Mouse (Mus musculus) heart, embryonic 12.5 days (tissue): Measurements from ENCODE around the gene Fosb. TPM values are rescaled to one million over a fixed set of nuclear protein-coding genes. Genes with fewer than 3 reads are reported as not detected.

Source experiments
- ATAC-seq: fragments of 200-750 bp; cut with Nextera tagmentation; 2 replicates; pipeline ENCODE4 v1.8.0; 2017; ENCODE audit warnings: moderate TSS enrichment, moderate library complexity; ENCODE audit not compliant: insufficient number of reproducible peaks, low FRiP score
- H3K27ac ChIP-seq: fragments of 300-500 bp; sonication (generic); 2 replicates; pipeline ENCODE4 v1.5.1; 2016; ENCODE audit warnings: mild to moderate bottlenecking, moderate library complexity; ENCODE audit not compliant: poor library complexity, severe bottlenecking
- H3K27me3 ChIP-seq: fragments of 300-500 bp; sonication (generic); replicated peaks from 2 replicates; pipeline ENCODE4 v1.6.1; 2016; ENCODE audit warnings: mild to moderate bottlenecking, moderate library complexity
- H3K36me3 ChIP-seq: fragments of 300-500 bp; sonication (generic); 2 replicates; pipeline ENCODE4 v1.6.1; 2016; ENCODE audit warnings: mild to moderate bottlenecking, moderate library complexity
- H3K4me1 ChIP-seq: fragments of 300-500 bp; sonication (generic); replicated peaks from 2 replicates; pipeline ENCODE4 v1.6.1; 2016; ENCODE audit warnings: mild to moderate bottlenecking
- H3K4me2 ChIP-seq: fragments of 300-500 bp; sonication (generic); 2 replicates; pipeline ENCODE4 v1.6.1; 2016; ENCODE audit warnings: mild to moderate bottlenecking, moderate library complexity
- H3K4me3 ChIP-seq: fragments of 300-500 bp; sonication (generic); 2 replicates; pipeline ENCODE4 v1.5.1; 2016; ENCODE audit warnings: mild to moderate bottlenecking
- H3K9ac ChIP-seq: fragments of 300-500 bp; sonication (generic); 2 replicates; pipeline ENCODE4 v1.6.1; 2016; ENCODE audit warnings: mild to moderate bottlenecking, moderate library complexity
- H3K9me3 ChIP-seq: fragments of 300-500 bp; sonication (generic); replicated peaks from 2 replicates; pipeline ENCODE4 v1.6.1; 2016; ENCODE audit warnings: mild to moderate bottlenecking, moderate library complexity
- whole genome bisulfite sequencing: fragments of 180-500 bp; shearing (Covaris S2); methylation state at CpG from one replicate; pipeline ENCODE4 v1.1.7; 2016; 5-methylcytosine and 5-hydroxymethylcytosine counted together
- polyA plus RNA-seq: library from polyadenylated mRNA; unstranded; fragments of >200 nt; fragmentation: Nextera tagmentation; extraction: Ambion mirVana; gene quantifications from 2 replicates; pipeline ENCODE4 v1.2.1, GENCODE M21; 2016

Fosb gene
- polyA plus RNA-seq, 1 experiment from 2014 or later = 0.37 TPM

- WGBS = 8% methylated on average over 6 of the region's 6 CpGs
- peaks cover 60% of the 10 kb centered on the region for H3K27me3 ChIP-seq
Measured at GRCm38 (mm10) chr7:19305413-19305735, 4.5 kb downstream of the Fosb start.

GRCm38 (mm10) chr7:19304501-19305412, 5.1 kb downstream of the Fosb start:
- Histone ChIP-seq H3K4me3 (peak overlapping the region; percentile 45), H3K9me3 (no peaks in the 10 kb centered on the region), H3K27ac (no peak overlapping the region), H3K27me3 (peaks cover 60% of the 10 kb centered on the region), H3K4me1 (peaks cover 38% of the 10 kb centered on the region), H3K4me2 (peak overlapping the region; percentile 71), H3K36me3 (no peaks in the 10 kb centered on the region), H3K9ac (peak overlapping the region; percentile 54)
- no peak for ATAC-seq
- WGBS = 2% methylated on average over 48 of the region's 48 CpGs

More at GRCm38 (mm10) chr7:19305413-19305735, 4.5 kb downstream of the Fosb start:
- Histone ChIP-seq H3K4me3 (peak overlapping the region; percentile 45), H3K27ac (no peak overlapping the region), H3K9ac (peak overlapping the region; percentile 54; the same call in 1 of the 2 replicates), H3K9me3 (no peaks in the 10 kb centered on the region), H3K36me3 (no peaks in the 10 kb centered on the region), H3K4me1 (peaks cover 38% of the 10 kb centered on the region), H3K4me2 (peak overlapping the region; percentile 71)
- no peak for ATAC-seq

GRCm38 (mm10) chr7:19303770-19304169, 6.1 kb downstream of the Fosb start:
- Histone ChIP-seq H3K4me2 (peak overlapping the region; percentile 71), H3K9me3 (no peaks in the 10 kb centered on the region), H3K4me3 (peak overlapping the region; percentile 45), H3K9ac (peak overlapping the region; percentile 54; the same call in 1 of the 2 replicates), H3K36me3 (no peaks in the 10 kb centered on the region), H3K27ac (no peak overlapping the region), H3K27me3 (peaks cover 60% of the 10 kb centered on the region), H3K4me1 (peaks cover 38% of the 10 kb centered on the region)
- no peak for ATAC-seq
- WGBS = under 1% methylated on average over 16 of the region's 16 CpGs

GRCm38 (mm10) chr7:19303046-19303305, 6.9 kb downstream of the Fosb start:
- H3K4me3 ChIP-seq = no peak overlapping the region
- H3K9ac ChIP-seq = no peak overlapping the region
- peaks cover 60% of the 10 kb centered on the region for H3K27me3 ChIP-seq
- no peak overlapping the region for H3K27ac ChIP-seq
- 83% methylated on average over 12 of the region's 12 CpGs for WGBS
- H3K9me3 ChIP-seq = no peaks in the 10 kb centered on the region
- no peaks in the 10 kb centered on the region for H3K36me3 ChIP-seq
- no peak for ATAC-seq
- peaks cover 36% of the 10 kb centered on the region for H3K4me1 ChIP-seq
- H3K4me2 ChIP-seq = no peak overlapping the region

- H3K9ac ChIP-seq = peak overlapping the region; percentile 53
- H3K27me3 ChIP-seq = peaks cover 60% of the 10 kb centered on the region
- H3K4me3 ChIP-seq = peak overlapping the region; percentile 48; the same call in 1 of the 2 replicates
- peaks cover 30% of the 10 kb centered on the region for H3K4me1 ChIP-seq
- H3K4me2 ChIP-seq = peak overlapping the region; percentile 59; the same call in 1 of the 2 replicates
- ATAC-seq = no peak
- H3K9me3 ChIP-seq = no peaks in the 10 kb centered on the region
- no peak overlapping the region for H3K27ac ChIP-seq
- H3K36me3 ChIP-seq = no peaks in the 10 kb centered on the region
- 49% methylated on average over 13 of the region's 13 CpGs for WGBS
Measured at GRCm38 (mm10) chr7:19302264-19303045, 7.4 kb downstream of the Fosb start.

GRCm38 (mm10) chr7:19301461-19302263, 8.2 kb downstream of the Fosb start:
- H3K9ac ChIP-seq = peak overlapping the region; percentile 53
- 12% methylated on average over 16 of the region's 16 CpGs for WGBS
- H3K4me2 ChIP-seq = peak overlapping the region; percentile 59
- peaks cover 29% of the 10 kb centered on the region for H3K4me1 ChIP-seq
- no peaks in the 10 kb centered on the region for H3K9me3 ChIP-seq
- H3K27me3 ChIP-seq = peaks cover 53% of the 10 kb centered on the region
- H3K36me3 ChIP-seq = no peaks in the 10 kb centered on the region
- ATAC-seq = no peak
- no peak overlapping the region for H3K27ac ChIP-seq
- peak overlapping the region; percentile 48 for H3K4me3 ChIP-seq

GRCm38 (mm10) chr7:19300501-19301421, 9.1 kb downstream of the Fosb start:
- peak overlapping the region; percentile 48 for H3K4me3 ChIP-seq
- H3K36me3 ChIP-seq = no peaks in the 10 kb centered on the region
- peak overlapping the region; percentile 59 for H3K4me2 ChIP-seq
- H3K9me3 ChIP-seq = no peaks in the 10 kb centered on the region
- WGBS = 0% methylated on average over 29 of the region's 29 CpGs
- H3K9ac ChIP-seq = no peak overlapping the region
- peaks cover 29% of the 10 kb centered on the region for H3K4me1 ChIP-seq
- H3K27ac ChIP-seq = no peak overlapping the region
- H3K27me3 ChIP-seq = peaks cover 44% of the 10 kb centered on the region
- peak; percentile 81 for ATAC-seq

GRCm38 (mm10) chr7:19299194-19299593, 10.7 kb downstream of the Fosb start:
- no peak for ATAC-seq
- H3K4me2 ChIP-seq = no peak overlapping the region
- peaks cover 28% of the 10 kb centered on the region for H3K27me3 ChIP-seq
- WGBS = 16% methylated on average over 3 of the region's 3 CpGs
- no peak overlapping the region for H3K9ac ChIP-seq
- no peaks in the 10 kb centered on the region for H3K36me3 ChIP-seq
- no peak overlapping the region for H3K27ac ChIP-seq
- peaks cover 21% of the 10 kb centered on the region for H3K4me1 ChIP-seq
- H3K4me3 ChIP-seq = no peak overlapping the region
- no peaks in the 10 kb centered on the region for H3K9me3 ChIP-seq

- no peak overlapping the region for H3K9ac ChIP-seq
- no peak overlapping the region for H3K27ac ChIP-seq
- H3K9me3 ChIP-seq = no peaks in the 10 kb centered on the region
- peaks cover 14% of the 10 kb centered on the region for H3K27me3 ChIP-seq
- H3K36me3 ChIP-seq = no peaks in the 10 kb centered on the region
- no peak overlapping the region for H3K4me2 ChIP-seq
- H3K4me3 ChIP-seq = no peak overlapping the region
- H3K4me1 ChIP-seq = peaks cover 13% of the 10 kb centered on the region
- WGBS = 85% methylated on average over 5 of the region's 5 CpGs
- no peak for ATAC-seq
Measured at GRCm38 (mm10) chr7:19297794-19298193, 12.1 kb downstream of the Fosb start.

- Histone ChIP-seq H3K36me3 (no peaks in the 10 kb centered on the region), H3K27ac (no peak overlapping the region), H3K4me1 (peaks cover 13% of the 10 kb centered on the region), H3K9me3 (no peaks in the 10 kb centered on the region), H3K9ac (no peak overlapping the region), H3K4me2 (no peak overlapping the region), H3K27me3 (peaks cover 6% of the 10 kb centered on the region; the same call in 1 of the 2 replicates), H3K4me3 (no peak overlapping the region)
- no peak for ATAC-seq
- 83% methylated on average over 6 of the region's 6 CpGs for WGBS
Measured at GRCm38 (mm10) chr7:19297034-19297433, 12.8 kb downstream of the Fosb start.
